Mouse (Mus musculus): ENCODE measurements around the gene Map2k7.
A peak's percentile ranks its signal among the peaks of the same experiment; 100 is the strongest.
"Not testable (repeated sequence)": the region's sequence is repeated elsewhere in the genome, so short reads cannot be mapped to it uniquely, and the experiment has no call there.

Gene Map2k7

DNA sequence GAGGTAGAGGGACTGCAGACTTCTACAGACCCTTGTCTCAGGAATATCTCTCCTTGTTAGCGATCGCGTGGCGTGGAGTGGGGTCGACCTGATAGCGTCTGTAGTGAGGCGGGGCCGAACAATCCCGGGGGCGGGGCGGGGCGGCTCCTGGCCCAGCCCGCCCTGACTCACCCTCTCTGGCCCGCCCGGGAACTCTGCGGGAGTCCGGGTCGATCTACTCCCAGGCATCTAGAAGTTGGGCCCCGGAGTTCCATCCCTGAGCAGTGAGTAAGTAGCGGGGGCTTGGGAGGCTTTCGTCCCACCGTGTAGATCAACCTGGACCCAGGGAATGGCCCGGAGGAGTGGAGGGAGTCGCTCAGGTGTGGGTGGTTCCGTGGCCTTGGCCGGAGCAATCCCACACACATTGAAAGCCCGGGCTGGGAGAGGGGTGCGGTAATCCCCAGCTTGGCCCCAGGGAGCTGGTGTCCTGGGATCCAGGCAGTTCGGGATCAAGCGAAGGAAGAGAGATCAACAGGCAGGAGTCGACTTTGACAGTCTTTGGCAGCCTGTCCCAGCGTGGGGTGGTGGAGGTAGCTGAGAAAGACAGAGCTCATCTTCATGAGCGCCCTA, 11.7 kb upstream of the Map2k7 start, which contains the start of gene Lrrc8e:
Gene Lrrc8e (plus strand): TSS at position 89 of the 609 bp plus-strand sequence.
- DNase-seq (ENCODE audit: low read depth, low spot score): no peak

DNA sequence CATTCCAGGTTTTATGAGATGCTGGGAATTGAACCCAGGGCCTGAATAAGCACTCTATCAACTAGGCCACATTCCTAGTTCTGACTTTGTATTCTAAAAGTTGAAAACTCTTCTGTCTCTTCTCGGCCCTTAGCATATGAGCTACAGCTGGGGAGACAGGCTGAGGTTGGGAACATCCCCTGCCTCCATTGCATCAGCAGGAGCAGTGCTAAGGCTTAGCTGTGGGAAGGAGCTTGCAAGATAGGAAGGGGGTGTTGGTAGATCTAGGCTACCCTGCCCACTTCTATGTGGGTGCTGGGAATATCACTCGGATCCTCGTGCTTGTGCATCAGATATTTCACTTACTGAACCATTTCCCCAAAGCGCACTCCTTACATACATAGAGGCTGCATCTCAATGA, 10.6 kb upstream of the Map2k7 start:
- DNase-seq (ENCODE audit: low read depth, low spot score): no peak

DNA sequence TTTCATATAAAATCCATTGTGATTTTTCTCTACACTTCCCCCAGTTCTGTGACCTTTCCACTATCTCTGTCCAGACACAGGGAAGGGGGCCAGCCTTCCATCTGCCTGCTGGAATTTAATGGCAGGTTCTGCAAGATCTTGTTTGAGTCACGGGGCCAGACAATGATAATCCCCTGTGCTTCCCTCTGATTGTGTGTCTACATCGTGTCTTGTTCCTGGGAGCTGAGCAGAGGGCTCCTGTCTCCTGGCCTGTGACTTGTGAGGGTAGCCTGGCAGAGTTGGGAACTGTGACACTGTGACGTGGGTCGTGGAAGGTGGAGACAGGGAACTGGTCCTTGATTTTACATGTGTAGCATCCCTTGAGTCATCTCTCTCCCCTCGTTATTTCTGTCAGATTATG, 8.8 kb upstream of the Map2k7 start:
- no peak for DNase-seq (ENCODE audit: low read depth, low spot score)

GRCm38 (mm10) chr8:4230612-4231351, 7.8 kb upstream of the Map2k7 start:
- DNase-seq (ENCODE audit: low read depth, low spot score): no peak

- DNase-seq (ENCODE audit: low read depth, low spot score): no peak
These were observed 616 bp upstream of the Map2k7 start for GRCm38 (mm10) chr8:4237814-4238433.

- DNase-seq (ENCODE audit: low read depth, low spot score): no peak
These were observed 802 bp downstream of the Map2k7 start for GRCm38 (mm10) chr8:4239193-4239890.

GRCm38 (mm10) chr8:4245061-4245460, 6.5 kb downstream of the Map2k7 start:
- DNase-seq (ENCODE audit: low read depth, low spot score): no peak

DNA sequence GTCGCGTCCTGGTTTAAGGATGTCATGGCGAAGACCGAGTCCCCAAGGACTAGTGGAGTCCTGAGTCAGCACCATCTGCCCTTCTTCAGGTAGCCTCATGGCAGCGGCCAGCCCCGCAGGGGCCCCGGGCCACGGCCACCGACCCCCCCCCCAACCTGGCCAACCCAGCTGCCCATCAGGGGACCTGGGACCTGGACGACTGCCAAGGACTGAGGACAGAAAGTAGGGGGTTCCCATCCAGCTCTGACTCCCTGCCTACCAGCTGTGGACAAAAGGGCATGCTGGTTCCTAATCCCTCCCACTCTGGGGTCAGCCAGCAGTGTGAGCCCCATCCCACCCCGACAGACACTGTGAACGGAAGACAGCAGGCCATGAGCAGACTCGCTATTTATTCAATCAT, 7.2 kb downstream of the Map2k7 start:
- DNase-seq (ENCODE audit: low read depth, low spot score): no peak

DNA sequence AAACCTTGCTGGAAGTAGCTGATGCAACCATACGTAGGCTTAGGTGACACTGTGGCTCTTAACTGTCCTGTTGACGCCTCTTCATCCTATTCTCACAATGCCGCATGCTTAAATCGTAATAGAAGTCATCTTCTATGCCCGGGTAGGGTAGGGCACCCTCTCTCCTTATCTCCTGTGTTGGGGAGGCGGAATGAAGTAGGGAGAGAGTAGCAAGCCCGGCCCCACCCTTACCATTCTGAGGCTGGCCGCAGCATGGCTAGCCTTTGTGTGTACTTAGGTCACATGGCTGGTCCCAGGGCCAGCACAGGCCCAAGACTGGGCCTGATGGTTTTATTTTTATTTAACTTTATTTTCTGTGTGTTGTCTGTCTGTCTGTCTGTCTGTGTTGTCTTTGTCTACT, 8.7 kb downstream of the Map2k7 start:
- no peak for DNase-seq (ENCODE audit: low read depth, low spot score)

DNA sequence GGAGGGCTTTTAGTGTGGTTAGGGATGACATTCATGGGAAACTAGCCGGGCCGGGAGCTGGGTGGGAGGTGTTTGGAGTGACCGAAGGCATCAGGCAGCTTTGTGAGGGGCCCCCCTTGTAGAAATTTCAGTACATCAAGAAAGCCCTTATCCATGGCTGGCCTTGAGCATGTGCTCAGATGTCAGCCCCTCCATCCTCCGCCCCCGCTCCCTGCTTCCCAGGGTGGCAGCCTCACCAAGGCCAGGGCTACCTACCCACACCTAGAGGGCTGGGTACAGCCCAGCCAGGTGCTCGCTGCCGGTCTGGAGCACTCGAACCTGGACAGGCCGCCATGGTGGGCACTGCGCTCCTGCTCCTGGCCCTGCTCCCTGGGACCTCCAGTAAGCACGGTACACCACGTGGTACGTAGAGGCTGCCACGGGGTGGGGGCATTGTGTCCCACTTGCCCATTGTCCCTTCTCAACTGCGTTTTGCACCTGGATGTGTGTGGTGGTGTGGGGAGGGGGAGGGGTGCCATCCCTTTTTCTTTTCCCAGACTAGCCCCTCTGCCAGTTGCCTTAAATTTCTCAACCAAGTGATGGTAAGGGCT, 9.5 kb downstream of the Map2k7 start, which contains the start of gene Tgfbr3l:
Gene Tgfbr3l (plus strand): TSS at position 264 of the 590 bp plus-strand sequence.
- no peak for DNase-seq (ENCODE audit: low read depth, low spot score)

GRCm38 (mm10) chr8:4249213-4249612, 10.7 kb downstream of the Map2k7 start:
- DNase-seq (ENCODE audit: low read depth, low spot score): no peak

DNA sequence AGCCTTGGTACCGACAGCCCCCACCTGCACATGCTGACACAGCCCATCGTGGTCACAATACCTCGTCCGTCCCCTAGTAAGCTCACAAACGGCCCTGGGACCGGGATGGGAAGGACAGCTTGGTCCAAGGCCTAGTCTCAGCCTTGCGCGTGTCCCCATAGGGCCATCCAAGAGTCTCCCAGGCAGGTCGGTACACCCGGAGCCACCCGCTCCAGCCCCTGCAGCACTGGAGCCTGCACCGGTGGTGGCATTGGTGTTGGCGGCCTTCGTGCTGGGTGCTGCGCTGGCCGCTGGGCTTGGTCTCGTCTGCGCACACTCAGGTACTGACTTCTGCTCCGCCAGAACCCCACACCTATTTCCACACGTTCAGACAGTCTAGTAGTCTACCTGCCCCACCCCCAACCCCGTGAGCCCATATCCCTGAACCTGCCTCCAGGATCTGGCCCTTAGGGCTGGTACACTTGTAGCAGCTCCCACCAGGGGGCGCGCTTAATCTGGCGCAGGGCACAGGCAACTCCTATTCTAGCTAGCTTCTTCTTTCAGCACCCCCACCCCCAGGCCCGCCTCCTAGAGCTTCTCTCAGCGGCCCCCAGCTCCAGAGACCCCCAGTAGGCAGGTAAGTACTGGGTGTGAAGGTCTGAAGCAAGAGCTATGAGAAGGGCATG, 11.9 kb downstream of the Map2k7 start:
- DNase-seq (ENCODE audit: low read depth, low spot score): no peak

- DNase-seq (ENCODE audit: low read depth, low spot score): no peak
These were observed 13.7 kb downstream of the Map2k7 start for GRCm38 (mm10) chr8:4252116-4252760.

GRCm38 (mm10) chr8:4252934-4253841, 14.6 kb downstream of the Map2k7 start, which contains the start of gene Snapc2:
Gene Snapc2, plus strand, starts transcription at chr8:4253080.
- peak; percentile 93 for DNase-seq (ENCODE audit: low read depth, low spot score)

DNA sequence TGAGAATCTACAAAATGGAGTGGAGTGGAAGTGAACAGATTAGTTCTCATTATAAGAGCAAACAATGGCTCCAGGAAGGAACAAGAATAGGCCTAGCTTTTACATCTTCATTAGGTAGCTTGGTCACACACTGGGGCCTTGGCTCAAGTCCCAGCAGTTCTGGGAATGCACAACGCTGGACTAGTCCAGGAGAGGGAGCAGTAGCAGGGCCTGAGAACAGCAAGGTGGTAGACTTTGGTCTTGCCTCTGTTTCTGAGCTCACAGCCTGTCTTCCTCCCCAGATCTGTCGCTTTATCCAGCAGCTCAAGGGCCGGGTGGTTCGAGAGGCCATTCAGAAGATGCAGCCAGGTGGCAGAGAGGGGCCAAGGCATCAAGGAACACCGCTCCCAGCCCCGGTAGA, 15.5 kb downstream of the Map2k7 start:
- no peak for DNase-seq (ENCODE audit: low read depth, low spot score)

DNA sequence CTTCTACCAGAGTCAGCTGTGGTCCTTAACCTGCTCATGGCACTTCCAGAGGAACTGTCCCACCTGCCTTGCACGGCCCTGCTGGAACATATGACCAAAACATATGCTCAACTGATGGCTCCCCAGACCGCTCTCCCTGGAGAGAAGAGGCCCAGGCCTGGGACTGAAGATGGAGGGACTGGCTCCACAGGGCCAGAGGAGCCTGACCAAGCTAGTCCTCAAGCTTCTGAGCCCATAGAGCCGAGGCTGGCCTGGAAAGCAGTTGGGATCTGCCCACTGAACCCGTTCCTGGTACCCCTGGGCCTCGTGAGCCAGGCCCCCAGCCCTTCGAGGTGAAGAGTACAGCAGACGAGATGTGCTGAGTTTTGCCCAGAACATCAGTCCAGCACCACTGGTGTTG, 16.9 kb downstream of the Map2k7 start:
- not testable (repeated sequence) for DNase-seq (ENCODE audit: low read depth, low spot score)

DNA sequence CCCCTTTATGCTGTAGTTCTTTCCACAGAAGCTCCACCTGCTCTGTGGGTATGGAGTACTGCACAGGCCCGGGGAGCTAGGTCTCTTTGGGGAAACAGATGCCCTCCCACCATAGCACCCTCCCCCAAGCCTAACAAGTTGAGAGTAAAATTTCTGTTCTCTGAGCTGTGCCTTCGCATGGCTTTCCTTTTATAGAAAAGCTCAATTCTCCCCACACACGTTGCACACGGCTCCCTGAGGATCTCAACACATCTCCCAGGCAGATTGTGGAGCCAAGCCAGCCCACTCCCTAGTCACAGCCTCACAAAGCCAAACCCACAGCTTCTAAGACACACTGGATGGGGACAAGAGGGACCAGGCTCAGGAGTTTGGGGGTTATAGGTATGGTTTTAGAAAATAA, 18.4 kb downstream of the Map2k7 start:
- DNase-seq (ENCODE audit: low read depth, low spot score): peak; percentile 96

GRCm38 (mm10) chr8:4257350-4257749, 18.8 kb downstream of the Map2k7 start:
- DNase-seq (ENCODE audit: low read depth, low spot score): no peak

- no peak for DNase-seq (ENCODE audit: low read depth, low spot score)
These were observed 19.7 kb downstream of the Map2k7 start for GRCm38 (mm10) chr8:4258233-4258632.

DNA sequence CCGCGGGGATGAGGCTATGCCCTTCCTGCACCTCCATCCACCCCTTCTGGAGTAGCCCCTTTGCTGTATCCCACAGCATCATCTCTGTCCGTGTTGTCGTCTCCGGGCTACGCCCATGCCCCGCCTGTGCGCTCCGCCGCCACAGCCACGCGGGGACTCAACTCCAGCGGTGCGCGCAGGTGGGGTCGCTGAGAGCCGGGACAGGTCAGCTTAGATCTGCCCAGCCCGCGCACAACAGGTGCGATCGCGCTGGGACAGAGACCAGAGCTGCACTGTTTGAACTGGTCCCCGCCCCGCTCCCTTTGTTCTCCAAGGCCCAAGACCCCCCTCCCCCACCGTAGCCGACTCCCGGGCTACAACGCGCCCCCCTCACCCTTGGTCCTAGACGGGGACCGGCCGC, 20.1 kb downstream of the Map2k7 start:
- DNase-seq (ENCODE audit: low read depth, low spot score): no peak
